Mouse (Mus musculus) midbrain, embryonic 16.5 days (tissue): ENCODE measurements at regions not wholly inside any gene's neighbourhood (a gene's known extent, or its start where the extent isn't known, plus 50 kb on each side); places are given as distances from the start of the nearest gene placed in this dataset.
"Not testable (repeated sequence)": the region's sequence is repeated elsewhere in the genome, so short reads cannot be mapped to it uniquely, and the experiment has no call there.

Experiments
- ATAC-seq: fragments of 200-750 bp; cut with Nextera tagmentation; 2 replicates; pipeline ENCODE4 v1.8.0; 2017; ENCODE audit warnings: moderate TSS enrichment
- H3K27ac ChIP-seq: fragments of 300-500 bp; sonication (generic); 2 replicates; pipeline ENCODE4 v1.5.1; 2014; ENCODE audit warnings: mild to moderate bottlenecking, low read length, mixed read lengths
- H3K27me3 ChIP-seq: fragments of 300-500 bp; sonication (generic); 2 replicates; pipeline ENCODE4 v1.6.1; 2014; ENCODE audit warnings: low read depth, low read length, mixed read lengths; ENCODE audit not compliant: control insufficient read depth, insufficient read depth
- H3K36me3 ChIP-seq: fragments of 300-500 bp; sonication (generic); 2 replicates; pipeline ENCODE4 v1.6.1; 2014; ENCODE audit warnings: mild to moderate bottlenecking, low read length, moderate library complexity, mixed read lengths; ENCODE audit not compliant: control insufficient read depth, insufficient read depth
- H3K4me1 ChIP-seq: fragments of 300-500 bp; sonication (generic); 2 replicates; pipeline ENCODE4 v1.6.1; 2014; ENCODE audit warnings: mild to moderate bottlenecking, low read length, mixed read lengths; ENCODE audit not compliant: control insufficient read depth, insufficient read depth
- H3K4me2 ChIP-seq: fragments of 300-500 bp; sonication (generic); 2 replicates; pipeline ENCODE4 v1.6.1; 2014; ENCODE audit warnings: mild to moderate bottlenecking, low read length, mixed read lengths
- H3K4me3 ChIP-seq: fragments of 300-500 bp; sonication (generic); 2 replicates; pipeline ENCODE4 v1.5.1; 2014; ENCODE audit warnings: low read depth, mild to moderate bottlenecking, low read length, moderate library complexity, mixed read lengths
- H3K9ac ChIP-seq: fragments of 300-500 bp; sonication (generic); 2 replicates; pipeline ENCODE4 v1.6.1; 2014; ENCODE audit warnings: low read depth, low read length, mixed read lengths
- H3K9me3 ChIP-seq: fragments of 300-500 bp; sonication (generic); replicated peaks from 2 replicates; pipeline ENCODE4 v1.6.1; 2014; ENCODE audit warnings: mild to moderate bottlenecking, low read length, mixed read lengths; ENCODE audit not compliant: control insufficient read depth, poor library complexity, severe bottlenecking
- WGBS: fragments of 180-500 bp; shearing (Covaris S2); extraction: QIAGEN DNeasy Blood & Tissue Kit; methylation state at CpG from one replicate; pipeline ENCODE4 v1.1.7; 2014; 5-methylcytosine and 5-hydroxymethylcytosine counted together

DNA sequence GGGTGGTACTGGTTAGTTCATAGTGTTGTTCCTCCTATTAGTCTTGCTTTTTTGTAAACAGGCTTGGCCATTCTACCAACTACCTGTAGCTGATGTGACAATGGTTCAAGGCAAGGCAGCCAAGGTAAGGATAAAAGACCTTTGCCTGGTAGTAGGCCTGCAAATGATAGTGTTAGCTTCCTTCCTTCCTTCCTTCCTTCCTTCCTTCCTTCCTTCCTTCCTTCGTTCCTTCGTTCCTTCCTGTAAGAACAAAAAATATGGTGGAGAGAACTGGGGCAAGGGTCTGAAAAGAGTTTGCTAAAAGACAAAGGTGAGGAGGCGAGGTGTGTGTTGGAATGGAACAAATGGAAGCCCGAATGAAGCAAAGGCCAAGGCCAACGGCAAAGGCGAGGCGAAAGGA is 84.8 kb upstream of the Ezh2 start:
- H3K9ac ChIP-seq, H3K36me3 ChIP-seq, H3K9me3 ChIP-seq, ATAC-seq, H3K4me2 ChIP-seq, H3K4me1 ChIP-seq, H3K27me3 ChIP-seq, H3K4me3 ChIP-seq, H3K27ac ChIP-seq: not testable (repeated sequence)
- 75% methylated on average over 2 of the region's 7 CpGs for WGBS

DNA sequence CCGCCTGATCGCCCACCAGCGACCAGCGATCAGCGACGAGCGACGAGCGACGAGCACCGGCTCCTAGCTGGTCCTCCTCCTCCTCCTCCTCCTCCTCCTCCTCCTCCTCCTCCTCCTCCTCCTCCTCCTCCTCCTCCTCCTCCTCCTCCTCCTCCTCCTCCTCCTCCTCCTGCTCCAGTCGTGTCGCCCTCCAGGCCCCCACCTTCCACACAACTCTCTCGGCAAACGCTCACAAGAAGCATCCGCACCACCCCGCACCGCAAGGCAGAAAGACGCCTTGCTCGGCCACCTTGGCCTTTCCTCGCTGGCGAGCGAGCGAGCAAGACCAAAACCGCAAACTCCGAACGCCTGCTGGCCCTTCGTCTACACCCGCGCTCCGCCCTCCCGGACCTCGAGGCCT is 77.6 kb upstream of the Ezh2 start:
- peak overlapping the region; percentile 39; the same call in 1 of the 2 replicates for H3K4me2 ChIP-seq
- ATAC-seq = not testable (repeated sequence)

DNA sequence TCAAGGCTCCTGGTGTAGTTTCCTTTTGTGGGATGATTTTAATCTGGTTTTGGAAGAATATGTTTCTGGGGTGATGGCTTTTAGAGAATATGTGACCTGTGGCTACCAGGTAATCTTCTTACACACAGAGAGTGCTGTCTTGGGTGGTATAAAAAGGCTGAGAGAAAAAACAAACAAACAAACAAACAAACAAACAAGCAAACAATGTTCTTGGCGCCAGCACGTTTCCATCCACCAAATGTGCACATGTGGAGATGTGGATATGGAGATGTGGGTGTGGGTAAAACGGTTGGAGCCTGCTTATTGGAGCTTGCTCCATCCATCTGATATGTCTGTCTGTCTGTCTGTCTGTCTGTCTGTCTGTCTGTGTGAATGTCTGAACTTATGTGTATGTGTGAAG is 57.7 kb upstream of the Ezh2 start:
- H3K27ac ChIP-seq, H3K27me3 ChIP-seq, H3K4me1 ChIP-seq, ATAC-seq, H3K4me3 ChIP-seq, H3K36me3 ChIP-seq, H3K9me3 ChIP-seq, H3K4me2 ChIP-seq, H3K9ac ChIP-seq: not testable (repeated sequence)
- WGBS = 65% methylated on average over 2 of the region's 3 CpGs

More for the DNA sequence above, 77.6 kb upstream of the Ezh2 start:
- H3K27ac ChIP-seq, H3K9ac ChIP-seq, H3K36me3 ChIP-seq, H3K4me1 ChIP-seq, H3K9me3 ChIP-seq, H3K27me3 ChIP-seq: not testable (repeated sequence)
- 8% methylated on average over 7 of the region's 33 CpGs for WGBS
- peak overlapping the region; percentile 35 for H3K4me3 ChIP-seq

DNA sequence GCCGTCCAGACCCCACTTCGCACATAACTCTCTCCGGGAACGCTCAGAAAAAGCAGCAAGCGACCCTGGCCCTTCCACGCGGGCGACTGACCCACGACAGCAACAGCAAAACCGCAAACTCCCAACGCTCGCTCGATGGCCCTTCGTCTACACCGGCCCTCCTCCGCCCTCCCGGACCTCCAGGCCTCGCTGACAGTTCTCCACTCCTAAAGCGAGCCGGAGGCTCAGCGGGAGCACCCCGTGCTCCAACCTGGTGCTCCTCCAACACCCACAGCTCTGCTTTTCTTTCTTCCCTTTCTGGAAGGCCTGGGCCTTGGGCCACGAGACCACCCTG is 56.2 kb upstream of the Ezh2 start:
- H3K27me3 ChIP-seq, H3K36me3 ChIP-seq, ATAC-seq, H3K9me3 ChIP-seq, H3K4me1 ChIP-seq: not testable (repeated sequence)
- peak overlapping the region; percentile 72 for H3K9ac ChIP-seq
- H3K27ac ChIP-seq = peak overlapping the region; percentile 74
- H3K4me3 ChIP-seq = peak overlapping the region; percentile 69
- 2% methylated on average over 22 of the region's 23 CpGs for WGBS
- H3K4me2 ChIP-seq = peak overlapping the region; percentile 63

DNA sequence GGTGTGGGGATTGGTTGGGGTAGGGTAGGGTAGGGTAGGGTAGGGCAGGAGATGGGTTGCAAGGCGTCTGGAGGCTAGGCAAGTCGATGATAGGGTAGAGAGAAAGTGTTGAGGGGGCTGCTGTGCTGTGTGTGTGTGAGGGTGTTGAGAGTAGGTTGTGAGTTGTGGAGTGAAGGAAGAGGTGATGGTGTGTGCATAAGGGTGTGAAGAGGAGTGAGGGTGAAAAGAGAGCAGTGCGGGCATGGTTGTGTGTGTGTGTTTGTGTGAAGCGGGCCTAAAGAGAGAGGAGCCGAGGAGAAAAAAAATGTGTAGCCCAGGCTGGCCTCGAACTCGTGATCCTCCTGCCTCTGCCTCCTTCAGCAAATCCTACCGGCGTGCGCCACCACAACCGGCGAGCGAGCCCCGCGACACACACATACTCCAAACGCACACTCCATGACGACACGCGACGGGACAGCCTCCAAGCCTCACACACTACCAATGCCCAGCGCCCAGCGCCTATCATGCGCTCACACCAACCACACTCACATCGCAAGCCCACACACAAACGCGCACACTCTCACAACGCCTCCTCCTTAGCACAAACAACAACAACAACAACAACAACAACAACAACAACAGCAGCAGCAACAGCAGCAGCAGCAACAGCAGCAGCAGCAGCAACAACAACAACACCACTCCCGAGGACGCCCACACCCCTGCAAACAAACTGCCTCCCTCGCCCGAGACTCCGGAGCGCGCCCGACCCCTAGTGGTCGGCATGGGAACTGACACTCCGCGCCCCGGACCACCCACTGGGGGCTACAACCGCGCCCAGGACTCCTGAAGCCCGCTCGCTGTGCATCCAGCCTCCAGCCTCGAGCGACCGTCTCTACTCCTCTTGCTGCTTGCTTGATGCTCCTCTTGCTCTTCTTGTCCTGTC is 55.6 kb upstream of the Ezh2 start:
- H3K4me2 ChIP-seq = peak overlapping the region; percentile 63
- H3K9ac ChIP-seq = peak overlapping the region; percentile 72
- no peaks in the 10 kb centered on the region for H3K27me3 ChIP-seq
- no peaks in the 10 kb centered on the region for H3K4me1 ChIP-seq
- peak; percentile 98 for ATAC-seq
- H3K4me3 ChIP-seq = peak overlapping the region; percentile 69
- WGBS = 3% methylated on average over 44 of the region's 46 CpGs
- H3K27ac ChIP-seq = peak overlapping the region; percentile 74
- no peaks in the 10 kb centered on the region for H3K9me3 ChIP-seq
- no peaks in the 10 kb centered on the region for H3K36me3 ChIP-seq

DNA sequence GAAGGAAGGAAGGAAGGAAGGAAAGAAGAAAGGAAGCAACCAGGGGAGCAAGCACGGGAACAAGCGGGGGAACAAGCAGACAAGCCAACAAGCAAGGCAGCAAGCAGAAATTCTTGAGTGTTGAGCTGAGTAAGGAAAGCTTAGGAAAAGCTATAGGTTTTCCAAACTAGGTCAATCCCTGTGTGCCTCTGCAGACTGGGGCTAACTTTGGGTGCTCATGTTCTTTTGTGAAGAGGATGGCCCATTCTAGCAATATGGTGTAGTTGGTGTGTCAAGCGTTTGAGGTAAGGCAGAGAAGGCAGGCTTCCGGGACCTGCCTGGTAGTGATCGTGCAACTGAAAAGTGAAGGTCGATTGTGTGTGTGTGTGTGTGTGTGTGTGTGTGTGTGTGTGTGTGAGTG is 54.8 kb upstream of the Ezh2 start:
- Histone ChIP-seq H3K27ac (no peak overlapping the region), H3K4me3 (no peak overlapping the region), H3K27me3 (no peaks in the 10 kb centered on the region), H3K4me2 (no peak overlapping the region), H3K4me1 (no peaks in the 10 kb centered on the region), H3K9me3 (no peaks in the 10 kb centered on the region), H3K36me3 (no peaks in the 10 kb centered on the region), H3K9ac (no peak overlapping the region)
- ATAC-seq = 0 out of 2 replicates have a peak, but pooled peaks have one; percentile 3
- WGBS = 89% methylated on average over 6 of the region's 6 CpGs

DNA sequence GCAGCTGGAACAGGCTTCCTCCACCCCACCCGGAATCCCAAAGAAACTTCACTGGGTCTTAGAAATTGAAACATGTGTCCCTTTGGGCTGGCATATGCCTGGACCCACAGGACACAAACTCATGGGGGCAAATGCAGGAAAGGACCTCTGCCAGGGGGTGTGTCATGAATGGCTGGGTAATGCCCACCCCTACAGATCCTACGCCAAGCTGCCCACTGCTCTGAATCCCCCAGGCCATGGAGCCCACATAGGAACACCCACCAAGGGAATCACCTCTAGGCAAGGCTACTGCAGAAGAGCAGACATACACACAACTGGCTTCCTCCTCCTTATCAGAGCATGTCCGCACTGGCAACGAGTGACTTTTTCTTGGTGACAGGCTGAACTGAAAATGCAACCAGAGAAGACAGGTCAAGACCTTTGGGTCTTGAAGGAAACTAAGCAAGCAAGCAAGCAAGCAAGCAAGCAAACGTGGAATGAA is 54.4 kb upstream of the Ezh2 start:
- no peaks in the 10 kb centered on the region for H3K27me3 ChIP-seq
- no peak overlapping the region for H3K9ac ChIP-seq
- no peaks in the 10 kb centered on the region for H3K36me3 ChIP-seq
- ATAC-seq = no peak
- H3K4me2 ChIP-seq = no peak overlapping the region
- WGBS = 79% methylated on average over 5 of the region's 5 CpGs
- H3K9me3 ChIP-seq = no peaks in the 10 kb centered on the region
- H3K27ac ChIP-seq = no peak overlapping the region
- no peak overlapping the region for H3K4me3 ChIP-seq
- H3K4me1 ChIP-seq = no peaks in the 10 kb centered on the region

DNA sequence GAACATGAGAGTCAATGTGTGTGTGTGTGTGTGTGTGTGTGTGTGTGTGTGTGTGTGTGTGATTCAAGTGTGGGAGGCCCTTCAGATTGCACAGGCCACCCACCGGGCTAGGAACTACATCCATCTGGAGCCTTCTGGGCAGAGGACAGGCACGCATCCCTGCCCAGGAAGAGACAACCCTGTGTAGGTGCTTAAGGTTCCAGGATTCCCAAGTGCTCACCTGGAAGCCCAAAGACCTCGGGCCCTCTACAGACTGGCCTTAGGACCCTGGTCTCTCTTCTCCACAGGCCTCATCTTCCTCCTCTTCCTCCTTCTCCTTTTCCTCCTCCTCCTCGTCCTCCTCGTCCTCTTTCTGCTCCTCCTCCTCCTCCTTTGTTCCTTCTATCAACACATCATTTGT is 53.8 kb upstream of the Ezh2 start:
- H3K27me3 ChIP-seq = no peaks in the 10 kb centered on the region
- H3K4me2 ChIP-seq = no peak overlapping the region
- H3K36me3 ChIP-seq = no peaks in the 10 kb centered on the region
- 93% methylated on average over 5 of the region's 5 CpGs for WGBS
- no peak overlapping the region for H3K9ac ChIP-seq
- H3K4me1 ChIP-seq = no peaks in the 10 kb centered on the region
- ATAC-seq = no peak
- no peak overlapping the region for H3K4me3 ChIP-seq
- no peak overlapping the region for H3K27ac ChIP-seq
- H3K9me3 ChIP-seq = no peaks in the 10 kb centered on the region

DNA sequence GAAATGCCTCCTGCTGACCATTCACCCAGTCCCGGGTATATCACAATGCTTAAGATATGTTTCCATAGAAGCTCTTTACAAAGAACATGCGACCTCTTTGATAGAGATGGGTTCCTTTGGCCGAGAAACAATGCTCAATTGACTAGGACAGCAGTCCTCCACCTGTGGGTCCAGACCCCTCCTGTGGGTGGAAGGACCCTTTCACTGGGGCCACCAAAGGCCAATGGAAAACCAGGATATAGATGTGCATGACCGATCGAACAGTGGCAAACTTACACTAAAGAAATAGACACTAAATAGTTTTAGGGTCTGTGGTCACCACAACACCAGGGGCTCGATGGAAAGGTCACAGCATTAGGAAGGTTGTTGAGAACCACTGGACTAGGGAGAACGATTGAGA is 53.2 kb upstream of the Ezh2 start:
- Histone ChIP-seq H3K36me3 (no peaks in the 10 kb centered on the region), H3K4me1 (no peaks in the 10 kb centered on the region), H3K4me3 (no peak overlapping the region), H3K27ac (no peak overlapping the region), H3K9me3 (no peaks in the 10 kb centered on the region), H3K9ac (no peak overlapping the region), H3K4me2 (no peak overlapping the region), H3K27me3 (no peaks in the 10 kb centered on the region)
- WGBS = 88% methylated on average over 7 of the region's 7 CpGs
- ATAC-seq = no peak
